Mouse (Mus musculus): ENCODE results near the gene Tssk3. TPM values are rescaled to one million over a fixed set of nuclear protein-coding genes. Genes with fewer than 3 reads are reported as not detected.

The Tssk3 gene
- polyA plus RNA-seq, 1 experiment from 2014 or later = not detected

- Histone ChIP-seq H3K4me1 (ENCODE audit: control insufficient read depth, insufficient read depth, low read length) (no peaks in the 10 kb centered on the region), H3K4me2 (ENCODE audit: low read depth) (no peak overlapping the region), H3K27ac (ENCODE audit: low read depth, low read length) (no peak overlapping the region), H3K27me3 (ENCODE audit: control insufficient read depth, insufficient read depth, low read length) (no peaks in the 10 kb centered on the region), H3K36me3 (ENCODE audit: control insufficient read depth, insufficient read depth, low read length) (no peaks in the 10 kb centered on the region), H3K9me3 (ENCODE audit: control insufficient read depth, low read length) (no peaks in the 10 kb centered on the region), H3K4me3 (ENCODE audit: low read depth, low read length) (no peak overlapping the region), H3K9ac (ENCODE audit: low read length) (no peak overlapping the region)
- ATAC-seq (ENCODE audit: insufficient read depth, low FRiP score, low TSS enrichment) (no peak), DNase-seq (ENCODE audit: low spot score) (no peak)
- 87% methylated on average over 6 of the region's 6 CpGs for WGBS
Observed at GRCm38 (mm10) chr4:129448713-129449112, 42.1 kb downstream of the Tssk3 start.

DNA sequence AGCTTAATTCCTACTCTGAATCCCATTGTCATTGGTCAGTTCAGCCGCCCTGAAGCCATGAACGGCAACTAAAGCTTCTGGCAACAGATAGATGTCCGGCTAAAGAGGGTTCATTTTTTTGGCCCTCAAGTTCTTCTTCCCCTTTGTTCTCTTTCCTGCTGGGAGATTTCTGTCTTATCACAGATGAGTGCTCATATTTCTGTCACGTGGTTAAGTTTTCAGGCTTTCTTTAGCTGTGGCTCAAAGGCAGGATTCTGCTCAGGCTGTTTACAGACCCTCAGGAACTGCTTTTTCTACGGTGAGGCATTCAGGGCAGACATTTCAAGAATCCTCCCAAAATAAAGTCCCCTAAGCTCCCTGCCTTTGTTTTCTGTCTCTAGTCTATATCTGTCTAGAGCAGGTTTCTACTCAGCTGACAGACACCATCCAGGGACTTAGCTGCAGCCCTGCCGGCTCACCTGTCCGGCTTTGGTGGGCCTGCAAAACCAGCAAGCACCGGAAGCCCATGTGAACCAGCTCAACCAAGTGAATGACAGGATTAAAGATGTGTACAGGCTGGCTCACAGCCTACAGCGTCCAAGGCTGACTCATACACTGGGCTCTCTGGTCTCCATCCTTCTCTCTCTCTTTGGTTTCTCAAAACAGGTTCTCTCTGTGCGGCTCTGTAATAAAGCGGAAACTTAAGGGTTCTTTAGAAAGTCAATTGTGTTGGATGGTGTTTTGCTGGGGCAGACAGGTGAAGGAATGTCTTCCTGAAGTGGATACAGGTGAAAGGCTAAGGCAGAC is 42.9 kb downstream of the Tssk3 start:
- no peaks in the 10 kb centered on the region for H3K27me3 ChIP-seq (ENCODE audit: control insufficient read depth, insufficient read depth, low read length)
- ATAC-seq (ENCODE audit: insufficient read depth, low FRiP score, low TSS enrichment) (no peak), DNase-seq (ENCODE audit: low spot score) (no peak)
- H3K27ac ChIP-seq (ENCODE audit: low read depth, low read length) = no peak overlapping the region
- H3K9ac ChIP-seq (ENCODE audit: low read length) = no peak overlapping the region
- H3K4me2 ChIP-seq (ENCODE audit: low read depth) = no peak overlapping the region
- no peaks in the 10 kb centered on the region for H3K36me3 ChIP-seq (ENCODE audit: control insufficient read depth, insufficient read depth, low read length)
- 89% methylated on average over 11 of the region's 11 CpGs for WGBS
- H3K9me3 ChIP-seq (ENCODE audit: control insufficient read depth, low read length) = no peaks in the 10 kb centered on the region
- no peaks in the 10 kb centered on the region for H3K4me1 ChIP-seq (ENCODE audit: control insufficient read depth, insufficient read depth, low read length)
- no peak overlapping the region for H3K4me3 ChIP-seq (ENCODE audit: low read depth, low read length)

GRCm38 (mm10) chr4:129447360-129447759 is 43.5 kb downstream of the Tssk3 start:
- no peak for ATAC-seq (ENCODE audit: insufficient read depth, low FRiP score, low TSS enrichment)
- no peaks in the 10 kb centered on the region for H3K4me1 ChIP-seq (ENCODE audit: control insufficient read depth, insufficient read depth, low read length)
- no peaks in the 10 kb centered on the region for H3K27me3 ChIP-seq (ENCODE audit: control insufficient read depth, insufficient read depth, low read length)
- 87% methylated on average over 8 of the region's 8 CpGs for WGBS
- no peak overlapping the region for H3K9ac ChIP-seq (ENCODE audit: low read length)
- no peaks in the 10 kb centered on the region for H3K36me3 ChIP-seq (ENCODE audit: control insufficient read depth, insufficient read depth, low read length)
- no peak overlapping the region for H3K4me3 ChIP-seq (ENCODE audit: low read depth, low read length)
- no peak overlapping the region for H3K27ac ChIP-seq (ENCODE audit: low read depth, low read length)
- DNase-seq (ENCODE audit: low spot score) = no peak
- H3K9me3 ChIP-seq (ENCODE audit: control insufficient read depth, low read length) = no peaks in the 10 kb centered on the region
- H3K4me2 ChIP-seq (ENCODE audit: low read depth) = no peak overlapping the region

- ATAC-seq (ENCODE audit: insufficient read depth, low FRiP score, low TSS enrichment) (no peak), DNase-seq (ENCODE audit: low spot score) (no peak)
- H3K9ac ChIP-seq (ENCODE audit: low read length) = no peak overlapping the region
- H3K36me3 ChIP-seq (ENCODE audit: control insufficient read depth, insufficient read depth, low read length) = no peaks in the 10 kb centered on the region
- no peak overlapping the region for H3K4me3 ChIP-seq (ENCODE audit: low read depth, low read length)
- peaks cover 14% of the 10 kb centered on the region for H3K27me3 ChIP-seq (ENCODE audit: control insufficient read depth, insufficient read depth, low read length)
- no peak overlapping the region for H3K27ac ChIP-seq (ENCODE audit: low read depth, low read length)
- 0 out of 2 replicates have a peak, but pooled peaks cover 2% of the 10 kb centered on the region for H3K4me1 ChIP-seq (ENCODE audit: control insufficient read depth, insufficient read depth, low read length)
- H3K9me3 ChIP-seq (ENCODE audit: control insufficient read depth, low read length) = no peaks in the 10 kb centered on the region
- 32% methylated on average over 6 of the region's 6 CpGs for WGBS
- H3K4me2 ChIP-seq (ENCODE audit: low read depth) = no peak overlapping the region; the same call in 1 of the 2 replicates
Observed at GRCm38 (mm10) chr4:129441145-129441544, 49.7 kb downstream of the Tssk3 start.

GRCm38 (mm10) chr4:129440340-129441063 is 50.3 kb downstream of the Tssk3 start, which contains the start of gene Zbtb8b:
Zbtb8b (minus strand) TSS chr4:129440853.
- no peak; the same call in none of the 2 replicates for ATAC-seq (ENCODE audit: insufficient read depth, low FRiP score, low TSS enrichment)
- 2% methylated on average over 33 of the region's 33 CpGs for WGBS
- no peak within 1 kb of the TSS for H3K27ac ChIP-seq (ENCODE audit: low read depth, low read length)
- 0 out of 2 replicates have a peak, but pooled peaks cover 2% of the 10 kb centered on the region for H3K4me1 ChIP-seq (ENCODE audit: control insufficient read depth, insufficient read depth, low read length)
- peak within 1 kb of the TSS; percentile 39 for H3K4me3 ChIP-seq (ENCODE audit: low read depth, low read length)
- H3K36me3 ChIP-seq (ENCODE audit: control insufficient read depth, insufficient read depth, low read length) = no peaks in the 10 kb centered on the region
- H3K9me3 ChIP-seq (ENCODE audit: control insufficient read depth, low read length) = no peaks in the 10 kb centered on the region
- DNase-seq (ENCODE audit: low spot score) = peak; percentile 67
- H3K27me3 ChIP-seq (ENCODE audit: control insufficient read depth, insufficient read depth, low read length) = peaks cover 14% of the 10 kb centered on the region
- H3K4me2 ChIP-seq (ENCODE audit: low read depth) = peak within 1 kb of the TSS; percentile 54
- peak within 1 kb of the TSS; percentile 14; the same call in 1 of the 2 replicates for H3K9ac ChIP-seq (ENCODE audit: low read length)

Other genes with a start within 250 kb of the Tssk3 start
- 3.9 and 4.3 TPM in 2 replicates for gene C77080, start 229.6 kb downstream of the Tssk3 start, polyA plus RNA-seq (2014; fragmentation: Nextera tagmentation; extraction: Ambion mirVana)
- gene Sync, start 203.4 kb downstream of the Tssk3 start, polyA plus RNA-seq (2014; fragmentation: Nextera tagmentation; extraction: Ambion mirVana) = 1.3 and 1.6 TPM in 2 replicates
- 483 and 511 TPM in 2 replicates for gene Rbbp4, start 155.7 kb downstream of the Tssk3 start, polyA plus RNA-seq (2014; fragmentation: Nextera tagmentation; extraction: Ambion mirVana)
- gene Zbtb8os, start 155.3 kb downstream of the Tssk3 start, polyA plus RNA-seq (2014; fragmentation: Nextera tagmentation; extraction: Ambion mirVana) = 36.7 and 42.4 TPM in 2 replicates
- gene Zbtb8a, start 112.9 kb downstream of the Tssk3 start, polyA plus RNA-seq (2014; fragmentation: Nextera tagmentation; extraction: Ambion mirVana) = 6.7 and 7.4 TPM in 2 replicates
- gene Zbtb8b, start 50.2 kb downstream of the Tssk3 start, polyA plus RNA-seq (2014; fragmentation: Nextera tagmentation; extraction: Ambion mirVana) = 2.1 and 2.6 TPM in 2 replicates
- gene Bsdc1, start 29.4 kb downstream of the Tssk3 start, polyA plus RNA-seq (2014; fragmentation: Nextera tagmentation; extraction: Ambion mirVana) = 27.6 and 31.7 TPM in 2 replicates
- gene Fam229a, start 168 bp upstream of the Tssk3 start, polyA plus RNA-seq (2014; fragmentation: Nextera tagmentation; extraction: Ambion mirVana) = not detected in 2 replicates
- 1,866 and 1,920 TPM in 2 replicates for gene Marcksl1, start 22.6 kb upstream of the Tssk3 start, polyA plus RNA-seq (2014; fragmentation: Nextera tagmentation; extraction: Ambion mirVana)
- 243 and 258 TPM in 2 replicates for gene Hdac1, start 51.7 kb upstream of the Tssk3 start, polyA plus RNA-seq (2014; fragmentation: Nextera tagmentation; extraction: Ambion mirVana)
- gene Lck, start 82.6 kb upstream of the Tssk3 start, polyA plus RNA-seq (2014; fragmentation: Nextera tagmentation; extraction: Ambion mirVana) = 6.3 and 7.0 TPM in 2 replicates
- gene Fam167b, start 87.5 kb upstream of the Tssk3 start, polyA plus RNA-seq (2014; fragmentation: Nextera tagmentation; extraction: Ambion mirVana) = 1.1 and 1.3 TPM in 2 replicates
- gene Eif3i, start 109.6 kb upstream of the Tssk3 start, polyA plus RNA-seq (2014; fragmentation: Nextera tagmentation; extraction: Ambion mirVana) = 274 and 291 TPM in 2 replicates
- gene Tmem234, start 109.6 kb upstream of the Tssk3 start, polyA plus RNA-seq (2014; fragmentation: Nextera tagmentation; extraction: Ambion mirVana) = 187 and 192 TPM in 2 replicates
- 2.6 and 4.5 TPM in 2 replicates for gene Dcdc2b, start 123.2 kb upstream of the Tssk3 start, polyA plus RNA-seq (2014; fragmentation: Nextera tagmentation; extraction: Ambion mirVana)
- 25.7 and 30.2 TPM in 2 replicates for gene Iqcc, start 128.1 kb upstream of the Tssk3 start, polyA plus RNA-seq (2014; fragmentation: Nextera tagmentation; extraction: Ambion mirVana)
- 65.9 and 69.4 TPM in 2 replicates for gene Ccdc28b, start 132.9 kb upstream of the Tssk3 start, polyA plus RNA-seq (2014; fragmentation: Nextera tagmentation; extraction: Ambion mirVana)
- gene Txlna, start 150.0 kb upstream of the Tssk3 start, polyA plus RNA-seq (2014; fragmentation: Nextera tagmentation; extraction: Ambion mirVana) = 104 and 108 TPM in 2 replicates
- gene Kpna6, start 181.7 kb upstream of the Tssk3 start, polyA plus RNA-seq (2014; fragmentation: Nextera tagmentation; extraction: Ambion mirVana) = 14.0 and 15.7 TPM in 2 replicates
- gene Tmem39b, start 205.8 kb upstream of the Tssk3 start, polyA plus RNA-seq (2014; fragmentation: Nextera tagmentation; extraction: Ambion mirVana) = 32.4 and 34.1 TPM in 2 replicates